Mouse (Mus musculus): Measurements from ENCODE around the gene Dnajc19. TPM values are rescaled to one million over a fixed set of nuclear protein-coding genes. Genes with fewer than 3 reads are reported as not detected.
A peak's percentile ranks its signal among the peaks of the same experiment; 100 is the strongest.

The Dnajc19 gene
- polyA plus RNA-seq, 1 experiment, result 72.0 TPM

- 69% methylated on average over 3 of the region's 3 CpGs for WGBS
- Histone ChIP-seq H3K4me1 (ENCODE audit: control insufficient read depth, insufficient read depth, low read length) (no peaks in the 10 kb centered on the region), H3K27me3 (ENCODE audit: control insufficient read depth, insufficient read depth, low read length) (no peaks in the 10 kb centered on the region), H3K27ac (ENCODE audit: insufficient read depth, low read length) (no peak overlapping the region), H3K4me3 (replicated peaks; ENCODE audit: insufficient read depth, low read depth, low read length) (no peak overlapping the region)
- TF ChIP-seq POLR2A (IDR thresholded peaks at IDR 0.05; ENCODE audit: borderline replicate concordance, insufficient read depth, low read length) (no peak), CTCF (IDR thresholded peaks at IDR 0.05; ENCODE audit: borderline replicate concordance, insufficient read depth, low read depth, low read length) (no peak)
- no peak for DNase-seq
Measured at GRCm38 (mm10) chr3:34107631-34108030, 26.5 kb upstream of the Dnajc19 start.

GRCm38 (mm10) chr3:34106421-34106820, 25.3 kb upstream of the Dnajc19 start:
- H3K4me1 ChIP-seq (ENCODE audit: control insufficient read depth, insufficient read depth, low read length), result no peaks in the 10 kb centered on the region
- no peak for TF ChIP-seq POLR2A (IDR thresholded peaks at IDR 0.05; ENCODE audit: borderline replicate concordance, insufficient read depth, low read length)
- TF ChIP-seq CTCF (IDR thresholded peaks at IDR 0.05; ENCODE audit: borderline replicate concordance, insufficient read depth, low read depth, low read length), result no peak
- WGBS, result 32% methylated on average over 9 of the region's 9 CpGs
- no peak overlapping the region for H3K27ac ChIP-seq (ENCODE audit: insufficient read depth, low read length)
- H3K4me3 ChIP-seq (replicated peaks; ENCODE audit: insufficient read depth, low read depth, low read length), result no peak overlapping the region
- no peak for DNase-seq
- no peaks in the 10 kb centered on the region for H3K27me3 ChIP-seq (ENCODE audit: control insufficient read depth, insufficient read depth, low read length)

GRCm38 (mm10) chr3:34103902-34104672, 23.0 kb upstream of the Dnajc19 start:
- Histone ChIP-seq H3K4me3 (replicated peaks; ENCODE audit: insufficient read depth, low read depth, low read length) (no peak overlapping the region), H3K27me3 (ENCODE audit: control insufficient read depth, insufficient read depth, low read length) (no peaks in the 10 kb centered on the region), H3K27ac (ENCODE audit: insufficient read depth, low read length) (no peak overlapping the region), H3K4me1 (ENCODE audit: control insufficient read depth, insufficient read depth, low read length) (no peaks in the 10 kb centered on the region)
- WGBS, result 22% methylated on average over 7 of the region's 7 CpGs
- no peak for DNase-seq
- no peak for TF ChIP-seq POLR2A (IDR thresholded peaks at IDR 0.05; ENCODE audit: borderline replicate concordance, insufficient read depth, low read length)
- no peak for TF ChIP-seq CTCF (IDR thresholded peaks at IDR 0.05; ENCODE audit: borderline replicate concordance, insufficient read depth, low read depth, low read length)

GRCm38 (mm10) chr3:34102891-34103290, 21.8 kb upstream of the Dnajc19 start:
- 44% methylated on average over 2 of the region's 2 CpGs for WGBS
- no peak overlapping the region for H3K27ac ChIP-seq (ENCODE audit: insufficient read depth, low read length)
- DNase-seq, result no peak
- no peaks in the 10 kb centered on the region for H3K4me1 ChIP-seq (ENCODE audit: control insufficient read depth, insufficient read depth, low read length)
- H3K27me3 ChIP-seq (ENCODE audit: control insufficient read depth, insufficient read depth, low read length), result no peaks in the 10 kb centered on the region
- no peak for TF ChIP-seq POLR2A (IDR thresholded peaks at IDR 0.05; ENCODE audit: borderline replicate concordance, insufficient read depth, low read length)
- no peak for TF ChIP-seq CTCF (IDR thresholded peaks at IDR 0.05; ENCODE audit: borderline replicate concordance, insufficient read depth, low read depth, low read length)
- no peak overlapping the region for H3K4me3 ChIP-seq (replicated peaks; ENCODE audit: insufficient read depth, low read depth, low read length)

GRCm38 (mm10) chr3:34083655-34084054, 2.5 kb upstream of the Dnajc19 start:
- Histone ChIP-seq H3K4me3 (replicated peaks; ENCODE audit: insufficient read depth, low read depth, low read length) (no peak overlapping the region), H3K4me1 (ENCODE audit: control insufficient read depth, insufficient read depth, low read length) (peaks cover 15% of the 10 kb centered on the region; the same call in 1 of the 2 replicates), H3K27me3 (ENCODE audit: control insufficient read depth, insufficient read depth, low read length) (no peaks in the 10 kb centered on the region), H3K27ac (ENCODE audit: insufficient read depth, low read length) (no peak overlapping the region)
- 72% methylated on average over 5 of the region's 5 CpGs for WGBS
- DNase-seq, result no peak
- no peak for TF ChIP-seq CTCF (IDR thresholded peaks at IDR 0.05; ENCODE audit: borderline replicate concordance, insufficient read depth, low read depth, low read length)
- TF ChIP-seq POLR2A (IDR thresholded peaks at IDR 0.05; ENCODE audit: borderline replicate concordance, insufficient read depth, low read length), result no peak

- TF ChIP-seq POLR2A (IDR thresholded peaks at IDR 0.05; ENCODE audit: borderline replicate concordance, insufficient read depth, low read length) (no peak), CTCF (IDR thresholded peaks at IDR 0.05; ENCODE audit: borderline replicate concordance, insufficient read depth, low read depth, low read length) (no peak)
- Histone ChIP-seq H3K4me3 (replicated peaks; ENCODE audit: insufficient read depth, low read depth, low read length) (peak overlapping the region; percentile 29), H3K4me1 (ENCODE audit: control insufficient read depth, insufficient read depth, low read length) (peaks cover 15% of the 10 kb centered on the region; the same call in 1 of the 2 replicates), H3K27me3 (ENCODE audit: control insufficient read depth, insufficient read depth, low read length) (no peaks in the 10 kb centered on the region), H3K27ac (ENCODE audit: insufficient read depth, low read length) (no peak overlapping the region)
- DNase-seq, result peak in 1 of 2 experiments; percentile 1
- 88% methylated on average over 3 of the region's 3 CpGs for WGBS
Measured at GRCm38 (mm10) chr3:34081929-34082328, 808 bp upstream of the Dnajc19 start.

GRCm38 (mm10) chr3:34076058-34076759, 4.9 kb downstream of the Dnajc19 start:
- DNase-seq, result no peak
- Histone ChIP-seq H3K27ac (ENCODE audit: insufficient read depth, low read length) (no peak overlapping the region), H3K4me3 (replicated peaks; ENCODE audit: insufficient read depth, low read depth, low read length) (no peak overlapping the region), H3K27me3 (ENCODE audit: control insufficient read depth, insufficient read depth, low read length) (no peaks in the 10 kb centered on the region), H3K4me1 (ENCODE audit: control insufficient read depth, insufficient read depth, low read length) (peaks cover 6% of the 10 kb centered on the region; the same call in 1 of the 2 replicates)
- WGBS, result 87% methylated on average over 6 of the region's 6 CpGs
- TF ChIP-seq CTCF (IDR thresholded peaks at IDR 0.05; ENCODE audit: borderline replicate concordance, insufficient read depth, low read depth, low read length) (no peak), POLR2A (IDR thresholded peaks at IDR 0.05; ENCODE audit: borderline replicate concordance, insufficient read depth, low read length) (no peak)
